Mouse (Mus musculus): ENCODE data around the gene Ngfr.
"Not testable (repeated sequence)": the region's sequence is repeated elsewhere in the genome, so short reads cannot be mapped to it uniquely, and the experiment has no call there.

Ngfr gene

DNA sequence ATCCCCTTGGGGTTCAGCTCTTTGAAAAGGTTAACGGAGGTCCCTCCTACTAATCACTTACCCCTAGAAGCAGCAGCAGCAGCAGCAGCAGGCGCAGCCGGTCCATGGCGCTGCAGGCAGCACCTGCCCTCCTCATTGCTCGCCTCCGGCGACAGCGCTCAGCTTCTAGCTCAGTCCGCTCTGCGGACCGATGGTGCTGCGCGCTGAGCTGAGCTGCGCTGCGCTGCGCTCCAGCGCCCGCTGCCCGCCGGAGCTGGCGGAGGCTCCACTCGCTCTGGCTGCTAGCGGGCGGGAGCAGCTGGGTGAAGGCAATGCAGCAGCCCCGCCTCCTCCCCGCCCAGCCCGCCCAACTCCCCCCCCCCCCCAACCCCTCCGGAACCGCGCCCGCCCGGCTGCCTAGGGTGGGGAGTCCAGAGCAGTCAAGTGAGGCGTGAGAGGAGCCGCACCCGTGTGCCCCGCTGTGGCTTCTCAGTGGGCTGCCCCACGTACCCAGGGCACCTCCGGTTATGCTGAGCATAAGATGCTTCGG lies at the start of gene Ngfr:
TSS of gene Ngfr (minus strand) at position 313 of the 529 bp plus-strand sequence.
- DNase-seq (ENCODE audit: low spot score in 2 of 2): no peak

DNA sequence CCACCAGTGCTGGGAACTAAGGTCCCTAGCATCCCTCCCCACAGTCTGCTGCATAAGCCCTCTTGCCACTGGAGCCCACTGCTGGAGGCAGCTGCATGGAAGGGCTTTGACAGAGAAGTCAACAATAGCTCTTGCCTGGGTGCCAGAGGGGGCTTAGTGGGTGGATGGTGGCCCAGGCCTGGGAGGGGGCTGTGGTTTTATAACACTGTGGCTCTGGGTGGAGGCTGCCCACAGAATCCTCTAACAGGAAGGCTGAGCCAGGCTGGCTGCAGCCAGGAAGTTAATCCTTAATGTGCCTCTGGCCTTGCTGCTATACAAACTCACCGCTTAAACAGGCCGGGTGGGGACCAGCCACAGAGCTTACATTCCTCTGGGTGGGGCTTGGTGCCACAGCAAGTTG lies 47.5 kb upstream of the Ngfr start:
- DNase-seq (ENCODE audit: low spot score in 2 of 2): no peak

- DNase-seq (ENCODE audit: low spot score in 2 of 2): no peak
Observed at GRCm38 (mm10) chr11:95633512-95634000, 46.0 kb upstream of the Ngfr start.

DNA sequence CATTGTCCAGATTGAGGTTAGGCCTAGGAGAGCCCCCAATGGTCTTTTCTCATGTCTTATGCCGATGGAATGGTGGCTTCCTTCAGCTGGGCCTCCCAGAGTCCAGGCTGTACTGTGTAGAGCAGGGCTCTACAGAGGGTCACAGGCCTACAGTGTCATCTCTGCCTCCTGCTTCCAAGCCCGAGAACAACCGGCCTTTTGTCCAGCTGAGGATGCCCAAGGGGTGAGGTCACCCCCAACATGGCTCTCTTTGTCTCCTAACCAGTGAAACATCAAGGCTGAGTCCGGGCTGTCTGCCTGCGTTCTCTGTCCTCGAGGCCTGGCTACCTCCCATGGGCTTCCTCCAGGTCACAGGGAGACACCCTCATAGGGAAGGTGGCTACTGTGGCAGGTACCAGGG lies 44.9 kb upstream of the Ngfr start:
- no peak for DNase-seq (ENCODE audit: low spot score in 2 of 2)

DNA sequence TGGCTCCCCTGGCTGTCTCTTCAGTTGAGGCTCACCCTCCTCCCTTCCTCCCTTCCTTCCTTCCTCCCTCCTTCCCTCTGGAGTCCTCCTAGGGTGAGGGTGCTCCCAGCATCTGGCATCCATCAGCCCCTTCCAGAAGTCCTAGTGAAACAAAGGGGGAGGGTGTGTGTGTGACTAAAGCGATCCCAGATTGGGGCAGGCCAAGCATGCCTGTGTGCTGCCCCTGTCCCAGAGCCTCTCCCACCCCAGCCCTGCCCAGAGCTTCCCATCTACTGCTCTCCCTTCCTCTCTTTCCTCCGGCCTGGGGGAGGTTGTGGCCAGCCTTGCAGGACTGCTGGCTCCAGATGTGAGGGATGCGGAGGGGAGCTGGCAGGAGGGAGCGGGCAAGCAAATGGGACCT lies 43.8 kb upstream of the Ngfr start:
- no peak for DNase-seq (ENCODE audit: low spot score in 2 of 2)

DNA sequence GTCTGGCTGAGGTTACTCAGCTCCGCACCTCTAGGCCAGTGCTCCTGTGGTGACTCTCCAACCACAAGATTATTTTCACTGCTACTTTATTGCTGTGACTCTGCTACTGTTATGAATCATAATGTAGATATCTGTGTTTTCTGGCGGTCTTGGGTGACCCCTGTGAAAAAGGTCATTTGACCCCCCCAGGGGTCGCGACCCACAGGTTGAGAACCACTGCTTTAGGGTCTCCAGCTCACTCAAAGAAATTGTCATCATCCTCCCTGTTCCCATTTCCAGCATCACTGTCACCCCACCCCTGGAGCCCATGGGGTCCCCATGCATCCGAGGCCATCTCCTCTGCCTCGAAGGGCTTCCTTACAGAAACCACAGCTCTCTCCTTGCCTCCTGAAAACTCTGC lies 43.0 kb upstream of the Ngfr start:
- DNase-seq (ENCODE audit: low spot score in 2 of 2): no peak

DNA sequence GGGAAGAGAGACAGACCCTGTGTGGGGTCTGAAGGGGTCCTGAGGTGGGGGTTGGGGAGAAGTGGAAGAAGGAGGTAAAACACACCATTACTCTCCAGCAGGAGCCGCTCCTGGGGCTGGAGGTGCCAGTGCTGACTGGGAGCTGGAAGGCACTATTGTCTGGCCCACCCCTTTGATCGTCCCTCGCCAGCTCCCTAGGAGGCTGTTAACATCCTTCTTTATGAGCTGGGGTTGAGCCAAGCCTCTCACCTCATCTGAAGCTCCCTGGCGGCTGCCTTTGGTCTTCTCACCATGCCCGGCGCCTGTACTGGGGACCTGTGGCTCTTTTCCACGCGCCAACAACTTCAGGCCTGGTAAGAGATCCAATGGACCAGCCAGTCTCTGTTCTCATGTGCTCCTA lies 34.9 kb upstream of the Ngfr start:
- no peak for DNase-seq (ENCODE audit: low spot score in 2 of 2)

GRCm38 (mm10) chr11:95621541-95622130 lies 34.1 kb upstream of the Ngfr start:
- no peak for DNase-seq (ENCODE audit: low spot score in 2 of 2)

- DNase-seq (ENCODE audit: low spot score in 2 of 2): no peak
Observed at GRCm38 (mm10) chr11:95621010-95621409, 33.5 kb upstream of the Ngfr start.

DNA sequence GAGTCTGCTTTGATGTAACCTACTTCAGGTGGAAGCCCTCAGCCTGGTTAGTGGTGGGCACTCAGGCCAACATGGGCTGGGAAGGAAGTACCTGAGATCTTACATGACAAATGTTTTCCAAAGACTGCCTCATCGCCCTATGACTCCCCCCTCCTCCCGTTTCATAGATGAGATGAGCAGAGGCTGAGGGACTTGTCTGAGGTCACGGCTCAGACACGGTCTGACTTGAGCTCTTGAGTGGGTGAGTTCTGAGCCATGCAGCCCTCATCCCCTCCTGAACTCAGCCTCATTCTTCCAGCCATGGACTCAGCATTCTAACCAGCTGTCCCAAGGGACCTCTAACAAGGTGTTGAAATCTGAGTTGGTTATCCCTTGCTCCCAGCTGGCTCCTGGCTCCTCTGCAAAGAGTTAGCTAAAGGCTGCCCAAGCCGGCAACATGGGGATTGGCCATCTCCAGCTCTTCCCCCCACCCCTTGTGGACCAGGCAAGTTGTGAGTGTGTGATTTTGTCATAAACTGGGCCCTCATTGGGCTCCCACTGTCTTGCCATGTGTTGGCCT lies 32.4 kb upstream of the Ngfr start:
- no peak for DNase-seq (ENCODE audit: low spot score in 2 of 2)

DNA sequence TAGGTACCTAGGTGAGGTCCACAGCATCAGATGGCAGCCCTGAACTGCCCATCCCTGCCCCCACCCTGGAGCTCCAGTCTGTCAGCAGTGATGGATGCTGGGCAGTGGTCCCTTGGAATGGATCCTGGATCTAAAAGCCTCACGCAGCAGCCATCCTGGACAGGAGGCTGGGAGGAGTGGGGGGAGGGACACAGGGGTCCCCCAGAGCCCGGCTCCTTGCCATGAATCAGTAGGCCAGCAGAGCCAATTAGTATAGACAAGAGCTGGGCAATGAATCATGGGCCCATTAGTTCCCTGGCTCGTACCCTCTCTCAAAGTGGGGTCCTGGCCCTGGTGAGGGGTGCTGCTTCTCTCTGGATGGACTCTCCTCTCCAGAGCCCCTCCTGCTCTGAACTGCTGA lies 31.5 kb upstream of the Ngfr start:
- no peak for DNase-seq (ENCODE audit: low spot score in 2 of 2)

GRCm38 (mm10) chr11:95617785-95618465 lies 30.4 kb upstream of the Ngfr start:
- DNase-seq (ENCODE audit: low spot score in 2 of 2): no peak

DNA sequence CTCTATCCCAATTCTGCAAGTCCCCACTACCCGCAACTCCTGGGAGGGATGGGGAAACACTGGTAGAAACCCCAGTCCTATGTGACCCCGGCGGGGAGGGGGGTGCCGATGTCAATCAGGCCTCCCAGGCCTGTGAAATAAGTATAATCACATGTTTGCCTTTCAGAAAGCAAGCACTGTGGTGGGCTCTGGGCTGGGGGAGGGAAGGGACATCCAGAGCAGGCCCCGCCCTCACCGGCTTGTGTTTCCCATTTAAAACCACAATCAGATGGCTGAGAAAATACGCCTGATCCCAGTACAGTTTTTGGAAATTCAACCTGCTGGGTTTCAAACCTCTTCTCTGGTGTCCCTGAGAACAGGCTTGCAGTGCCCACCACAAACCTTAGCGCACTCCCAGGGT lies 27.2 kb upstream of the Ngfr start:
- DNase-seq (ENCODE audit: low spot score in 2 of 2): no peak

- no peak for DNase-seq (ENCODE audit: low spot score in 2 of 2)
Observed at GRCm38 (mm10) chr11:95611283-95611682, 23.7 kb upstream of the Ngfr start.

- DNase-seq (ENCODE audit: low spot score in 2 of 2): no peak
Observed at GRCm38 (mm10) chr11:95610391-95610902, 22.9 kb upstream of the Ngfr start.

- no peak for DNase-seq (ENCODE audit: low spot score in 2 of 2)
Observed at GRCm38 (mm10) chr11:95609924-95610323, 22.4 kb upstream of the Ngfr start.

GRCm38 (mm10) chr11:95607286-95607685 lies 19.8 kb upstream of the Ngfr start:
- DNase-seq (ENCODE audit: low spot score in 2 of 2): not testable (repeated sequence)

GRCm38 (mm10) chr11:95598214-95599062 lies 10.9 kb upstream of the Ngfr start:
- no peak for DNase-seq (ENCODE audit: low spot score in 2 of 2)

DNA sequence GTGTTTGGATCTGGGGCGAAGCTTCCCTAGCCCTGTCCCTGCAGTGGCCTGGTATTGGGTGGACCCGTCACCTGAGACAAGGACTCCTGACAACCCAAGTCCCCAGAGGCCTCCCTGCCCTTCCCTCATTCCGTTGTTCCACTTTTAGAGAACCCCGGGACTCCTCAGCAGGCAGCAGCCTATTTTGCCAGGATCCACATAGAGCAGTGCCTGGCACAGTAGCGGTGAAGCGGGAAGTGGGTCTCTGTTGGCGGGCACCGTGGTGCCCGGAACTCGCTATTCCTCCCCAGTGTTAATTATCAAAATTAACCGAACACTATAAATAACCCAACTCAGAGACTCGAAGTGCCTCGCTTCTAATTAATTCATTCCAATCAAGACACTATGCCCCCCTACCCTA lies 10.2 kb upstream of the Ngfr start:
- no peak for DNase-seq (ENCODE audit: low spot score in 2 of 2)

DNA sequence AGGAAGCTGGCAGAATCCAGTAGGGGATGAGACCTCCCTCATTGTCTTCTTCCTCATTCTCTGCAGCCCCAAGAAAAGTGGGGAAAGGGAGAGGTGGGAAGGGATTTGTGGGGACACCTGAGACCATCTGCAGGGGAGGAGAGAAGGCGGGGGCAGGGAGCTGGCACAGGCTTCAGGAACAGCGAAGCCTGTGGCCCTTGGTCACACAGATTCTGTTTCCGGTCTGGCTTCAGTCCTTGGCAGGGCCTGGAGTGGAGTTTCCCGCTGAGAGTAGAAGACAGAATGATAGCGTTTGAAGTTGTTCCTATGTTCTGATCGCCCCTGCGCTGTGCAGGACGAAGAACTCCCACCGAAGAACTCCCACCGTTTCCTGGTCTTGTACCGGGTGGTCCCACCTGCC lies 9.2 kb upstream of the Ngfr start:
- no peak for DNase-seq (ENCODE audit: low spot score in 2 of 2)

GRCm38 (mm10) chr11:95596150-95596515 lies 8.6 kb upstream of the Ngfr start:
- no peak for DNase-seq (ENCODE audit: low spot score in 2 of 2)
